Mouse (Mus musculus): ENCODE data around the gene Cers2. TPM values are rescaled to one million over a fixed set of nuclear protein-coding genes. Genes with fewer than 3 reads are reported as not detected.
"Not testable (repeated sequence)": the region's sequence is repeated elsewhere in the genome, so short reads cannot be mapped to it uniquely, and the experiment has no call there.

Gene Cers2
- polyA plus RNA-seq, 1 experiment from 2014 or later: 366 TPM

DNA sequence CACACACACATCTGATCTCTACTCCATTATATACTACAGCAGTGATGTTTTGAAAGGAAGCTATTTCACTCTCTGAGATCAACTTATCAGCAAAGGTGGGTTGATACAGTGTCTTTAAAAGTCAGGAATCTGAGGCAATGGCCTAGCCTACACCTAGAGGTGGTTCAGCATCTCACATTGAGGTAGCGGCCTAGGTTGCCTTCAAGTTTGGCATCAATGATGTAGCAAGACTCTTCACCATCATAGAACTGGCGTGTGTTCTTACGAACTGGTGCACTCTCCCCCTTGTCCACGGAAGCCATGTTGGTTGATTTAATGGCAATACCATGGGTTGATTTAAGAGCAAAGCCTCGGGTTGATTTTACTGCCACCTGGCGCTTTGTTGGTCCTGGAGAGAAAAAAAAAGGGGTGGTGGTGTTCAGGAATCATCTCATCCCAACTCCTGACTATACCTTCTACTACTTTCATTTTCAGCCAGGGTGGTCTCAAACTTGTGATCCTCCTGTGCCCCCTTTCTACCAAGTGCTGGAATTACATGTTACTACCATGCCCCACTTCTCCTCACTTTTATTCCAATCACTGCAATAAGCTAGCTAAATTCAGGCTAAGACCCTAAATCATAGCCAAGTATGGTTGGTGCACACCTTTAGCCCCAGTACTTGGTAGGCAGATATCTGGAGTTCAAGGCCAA, 10.0 kb downstream of the Cers2 start:
- CTCF ChIA-PET: interaction anchor here (1.1 to 2.6 kb wide), 3 partner anchors 10 to 23 kb away, joined by 3 to 12 read pairs (median 7); partner anchors contain the start of gene Cers2
- no peak for TF ChIP-seq CTCF (IDR thresholded peaks at IDR 0.05)
- POLR2A ChIA-PET: interaction anchor here (0.6 to 1.2 kb wide), 2 partner anchors 13 to 84 kb away, joined by 3 to 4 read pairs; no protein-coding TSS in a partner anchor
- ATAC-seq (no peak), DNase-seq (ENCODE audit: low read depth, low spot score) (no peak)
- no peaks in the 10 kb centered on the region for H3K27me3 ChIP-seq
- in situ Hi-C loops (cut with MboI; ENCODE audit: low pct_unique_long_range_greater_than_20kb): no loop called here

DNA sequence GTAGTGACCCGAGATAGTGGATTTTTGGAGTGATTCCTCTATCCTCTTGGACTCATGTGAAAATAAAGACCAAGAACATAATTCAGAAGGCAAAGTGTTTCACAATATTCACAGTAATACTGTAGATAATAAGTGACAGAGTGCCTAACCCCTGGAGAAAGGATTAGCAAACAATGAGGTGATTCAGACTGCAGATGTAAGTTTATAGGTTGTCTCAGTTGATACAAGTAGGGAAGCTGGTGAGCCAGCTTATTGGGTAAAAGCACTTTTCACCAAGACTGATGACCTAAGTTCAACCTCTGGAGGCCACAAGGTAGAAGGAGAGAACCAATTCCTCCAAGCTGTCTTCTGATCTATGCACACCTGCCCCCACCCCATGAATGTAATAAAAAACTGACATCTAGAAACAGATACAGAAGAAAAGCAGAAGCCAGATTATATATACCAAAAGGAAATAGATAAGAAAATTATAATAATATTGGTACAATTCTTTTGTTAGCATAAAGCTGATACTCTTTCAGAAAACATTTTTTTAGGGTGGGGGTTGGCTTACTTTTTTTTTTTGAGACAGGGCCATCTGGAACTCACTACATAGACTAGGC, 14.3 kb downstream of the Cers2 start:
- CTCF ChIA-PET: interaction anchor here (1.0 to 2.3 kb wide), 3 partner anchors 10 to 122 kb away, joined by 3 to 8 read pairs (median 4); no protein-coding TSS in a partner anchor

DNA sequence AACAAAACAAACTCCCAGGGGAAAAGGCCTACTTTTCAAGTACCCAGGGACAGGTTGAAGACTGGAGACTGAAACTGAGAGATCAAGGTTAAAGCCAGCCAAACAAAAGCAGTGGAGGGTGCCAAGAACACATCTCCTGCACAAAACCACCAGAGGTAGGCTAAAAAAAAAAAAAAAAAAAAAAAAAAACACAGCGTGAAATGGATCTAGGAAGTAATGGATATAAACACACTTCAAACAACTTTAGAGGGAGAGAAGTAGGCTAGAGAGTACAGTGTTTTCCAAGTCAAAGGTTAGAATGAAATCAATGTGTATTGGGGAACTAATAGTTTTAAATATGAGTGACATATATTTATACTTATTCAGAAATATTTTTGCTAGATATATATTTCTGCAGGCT, 16.9 kb downstream of the Cers2 start:
- no peak for ATAC-seq
- POLR2A ChIA-PET: interaction anchor here (0.7 kb wide), 2 partner anchors 124 to 127 kb away, joined by 4 to 6 read pairs; no protein-coding TSS in a partner anchor
- no peaks in the 10 kb centered on the region for H3K27me3 ChIP-seq
- in situ Hi-C loops (cut with MboI; ENCODE audit: low pct_unique_long_range_greater_than_20kb): no loop called here
- DNase-seq (ENCODE audit: low read depth, low spot score): no peak
- CTCF ChIA-PET: interaction anchor here (1.3 kb wide), 1 partner anchor 21 kb away, joined by 4 read pairs; no protein-coding TSS in a partner anchor
- no peak for TF ChIP-seq CTCF (IDR thresholded peaks at IDR 0.05)

More for the DNA sequence above, 14.3 kb downstream of the Cers2 start:
- no peak for TF ChIP-seq CTCF (IDR thresholded peaks at IDR 0.05)
- peak; percentile 21 for ATAC-seq
- in situ Hi-C loops (cut with MboI; ENCODE audit: low pct_unique_long_range_greater_than_20kb): no loop called here
- POLR2A ChIA-PET: interaction anchor here (1.0 to 1.2 kb wide), 2 partner anchors 10 to 48 kb away, joined by 5 read pairs; no protein-coding TSS in a partner anchor
- DNase-seq (ENCODE audit: low read depth, low spot score): peak; percentile 47
- no peaks in the 10 kb centered on the region for H3K27me3 ChIP-seq

DNA sequence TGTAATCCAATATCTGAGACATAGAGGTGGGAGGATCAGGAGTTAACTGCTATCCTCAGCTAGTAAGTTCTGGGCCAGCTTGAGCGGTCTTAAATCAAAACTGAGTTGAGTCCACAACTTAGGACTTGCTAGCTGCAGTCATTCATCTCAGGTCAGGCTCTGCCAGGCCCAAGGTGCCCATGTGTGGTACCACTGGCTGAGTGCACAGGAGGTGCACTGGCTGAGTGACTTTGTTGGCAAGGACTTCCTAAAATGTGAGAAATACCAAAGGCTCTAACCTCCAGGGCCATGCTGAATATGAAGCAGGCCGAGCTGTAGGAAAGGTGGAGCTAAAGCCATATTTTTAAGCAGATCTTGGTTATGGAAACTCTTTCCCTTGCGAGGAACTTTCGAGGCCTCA, 22.8 kb downstream of the Cers2 start:
- CTCF ChIA-PET: interaction anchor here (1.2 to 6.6 kb wide), 5 partner anchors 11 to 114 kb away, joined by 3 to 33 read pairs (median 4); no protein-coding TSS in a partner anchor
- ATAC-seq (no peak), DNase-seq (ENCODE audit: low read depth, low spot score) (no peak)
- in situ Hi-C loops (cut with MboI; ENCODE audit: low pct_unique_long_range_greater_than_20kb): no loop called here
- no peak for TF ChIP-seq CTCF (IDR thresholded peaks at IDR 0.05)
- POLR2A ChIA-PET: interaction anchor here (0.8 kb wide), 1 partner anchor 13 kb away, joined by 3 read pairs; no protein-coding TSS in a partner anchor
- no peaks in the 10 kb centered on the region for H3K27me3 ChIP-seq

- H3K27me3 ChIP-seq: no peaks in the 10 kb centered on the region
- DNase-seq (ENCODE audit: low read depth, low spot score) (no peak), ATAC-seq (no peak)
- POLR2A ChIA-PET: no interaction called here
- in situ Hi-C loops (cut with MboI; ENCODE audit: low pct_unique_long_range_greater_than_20kb): no loop called here
- CTCF ChIA-PET: interaction anchor here (0.9 to 6.6 kb wide), 2 partner anchors 10 to 27 kb away, joined by 4 to 33 read pairs; no protein-coding TSS in a partner anchor
- no peak for TF ChIP-seq CTCF (IDR thresholded peaks at IDR 0.05)
Observed at GRCm38 (mm10) chr3:95338251-95338650, 23.7 kb downstream of the Cers2 start.

DNA sequence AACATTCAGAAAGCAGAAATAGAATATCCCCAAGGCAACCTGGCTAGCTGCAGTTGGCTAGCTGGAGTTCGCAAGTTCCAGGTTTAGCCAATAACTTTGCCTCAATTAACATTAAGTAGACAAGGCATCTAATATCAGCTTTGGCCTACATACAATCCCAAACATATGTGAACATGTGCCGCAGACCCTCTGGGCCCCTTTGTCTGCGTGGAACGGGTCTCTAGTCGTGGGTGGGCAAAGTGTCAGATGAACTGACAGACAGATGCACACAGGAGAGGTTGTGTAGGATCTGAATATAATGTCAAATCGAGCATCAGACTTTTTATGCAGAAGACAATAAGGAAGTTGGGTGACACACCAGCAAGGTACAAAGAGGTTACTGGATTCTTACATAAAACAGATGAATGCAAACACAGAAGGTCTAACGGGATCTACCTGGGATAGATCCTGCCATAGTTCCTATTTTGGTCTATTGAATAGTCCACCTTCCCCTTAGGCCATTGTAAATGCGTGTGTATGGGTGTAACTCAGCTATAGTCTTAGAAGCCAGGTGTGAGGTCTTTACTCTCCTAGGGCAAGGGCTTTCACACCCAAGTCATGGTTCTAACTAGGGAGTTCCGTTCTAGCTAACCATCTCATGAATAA, 28.9 kb downstream of the Cers2 start:
- in situ Hi-C loops (cut with MboI; ENCODE audit: low pct_unique_long_range_greater_than_20kb): loop anchor here (10.0 kb wide), 1 partner anchor 121 kb away; no protein-coding TSS in a partner anchor

GRCm38 (mm10) chr3:95346454-95346853, 31.9 kb downstream of the Cers2 start:
- in situ Hi-C loops (cut with MboI; ENCODE audit: low pct_unique_long_range_greater_than_20kb): loop anchor here (10.0 kb wide), 1 partner anchor 118 kb away; no protein-coding TSS in a partner anchor
- CTCF ChIA-PET: interaction anchor here (4.6 kb wide), 1 partner anchor 8 kb away, joined by 33 read pairs; no protein-coding TSS in a partner anchor
- ATAC-seq (no peak), DNase-seq (ENCODE audit: low read depth, low spot score) (no peak)
- H3K27me3 ChIP-seq: no peaks in the 10 kb centered on the region
- TF ChIP-seq CTCF (IDR thresholded peaks at IDR 0.05): no peak
- POLR2A ChIA-PET: no interaction called here

More for the DNA sequence above, 28.9 kb downstream of the Cers2 start:
- CTCF ChIA-PET: interaction anchor here (1.4 to 2.7 kb wide), 2 partner anchors 33 to 107 kb away, joined by 5 to 6 read pairs; no protein-coding TSS in a partner anchor
- H3K27me3 ChIP-seq; ATAC-seq; POLR2A ChIA-PET; DNase-seq (ENCODE audit: low read depth, low spot score): not testable (repeated sequence)

DNA sequence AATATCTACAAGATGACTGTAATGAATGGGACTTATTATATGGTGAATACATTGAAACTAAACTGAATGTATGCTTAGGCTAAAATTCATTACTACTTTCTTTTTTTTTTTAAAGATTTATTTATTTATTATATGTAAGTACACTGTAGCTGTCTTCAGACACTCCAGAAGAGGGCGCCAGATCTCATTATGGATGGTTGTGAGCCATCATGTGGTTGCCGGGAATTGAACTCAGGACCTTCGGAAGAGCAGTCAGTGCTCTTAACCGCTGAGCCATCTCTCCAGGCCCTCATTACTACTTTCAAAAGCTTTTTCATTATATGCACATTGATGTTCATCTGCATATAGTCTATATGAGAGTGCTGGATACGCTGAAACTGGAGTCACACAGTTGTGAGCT, 33.8 kb downstream of the Cers2 start:
- H3K27me3 ChIP-seq; ATAC-seq; DNase-seq (ENCODE audit: low read depth, low spot score): not testable (repeated sequence)
- peak; percentile 59 for TF ChIP-seq CTCF (IDR thresholded peaks at IDR 0.05)
- in situ Hi-C loops (cut with MboI; ENCODE audit: low pct_unique_long_range_greater_than_20kb): loop anchor here (10.0 kb wide), 1 partner anchor 116 kb away; no protein-coding TSS in a partner anchor
- ChIA-PET POLR2A (interaction anchor here (0.6 kb wide), 1 partner anchor 436 kb away, joined by 3 read pairs; no protein-coding TSS in a partner anchor), CTCF (interaction anchor here (0.9 to 4.6 kb wide), 5 partner anchors 10 to 102 kb away, joined by 3 to 33 read pairs (median 3); no protein-coding TSS in a partner anchor)

- ATAC-seq: no peak
- in situ Hi-C loops (cut with MboI; ENCODE audit: low pct_unique_long_range_greater_than_20kb): loop anchor here (10.0 kb wide), 1 partner anchor 115 kb away; no protein-coding TSS in a partner anchor
Observed at GRCm38 (mm10) chr3:95349491-95349890, 34.9 kb downstream of the Cers2 start.

GRCm38 (mm10) chr3:95355911-95356544, 41.4 kb downstream of the Cers2 start:
- in situ Hi-C loops (cut with MboI; ENCODE audit: low pct_unique_long_range_greater_than_20kb); ATAC-seq; CTCF ChIA-PET; DNase-seq (ENCODE audit: low read depth, low spot score); H3K27me3 ChIP-seq; POLR2A ChIA-PET: not testable (repeated sequence)

More at GRCm38 (mm10) chr3:95349491-95349890, 34.9 kb downstream of the Cers2 start:
- H3K27me3 ChIP-seq: no peaks in the 10 kb centered on the region
- POLR2A ChIA-PET: no interaction called here
- DNase-seq (ENCODE audit: low read depth, low spot score): no peak
- CTCF ChIA-PET: interaction anchor here (0.8 to 4.6 kb wide), 18 partner anchors 11 to 109 kb away, joined by 3 to 33 read pairs (median 5); partner anchors contain the start of genes 4930558C23Rik and Mindy1
- TF ChIP-seq CTCF (IDR thresholded peaks at IDR 0.05): peak; percentile 85

DNA sequence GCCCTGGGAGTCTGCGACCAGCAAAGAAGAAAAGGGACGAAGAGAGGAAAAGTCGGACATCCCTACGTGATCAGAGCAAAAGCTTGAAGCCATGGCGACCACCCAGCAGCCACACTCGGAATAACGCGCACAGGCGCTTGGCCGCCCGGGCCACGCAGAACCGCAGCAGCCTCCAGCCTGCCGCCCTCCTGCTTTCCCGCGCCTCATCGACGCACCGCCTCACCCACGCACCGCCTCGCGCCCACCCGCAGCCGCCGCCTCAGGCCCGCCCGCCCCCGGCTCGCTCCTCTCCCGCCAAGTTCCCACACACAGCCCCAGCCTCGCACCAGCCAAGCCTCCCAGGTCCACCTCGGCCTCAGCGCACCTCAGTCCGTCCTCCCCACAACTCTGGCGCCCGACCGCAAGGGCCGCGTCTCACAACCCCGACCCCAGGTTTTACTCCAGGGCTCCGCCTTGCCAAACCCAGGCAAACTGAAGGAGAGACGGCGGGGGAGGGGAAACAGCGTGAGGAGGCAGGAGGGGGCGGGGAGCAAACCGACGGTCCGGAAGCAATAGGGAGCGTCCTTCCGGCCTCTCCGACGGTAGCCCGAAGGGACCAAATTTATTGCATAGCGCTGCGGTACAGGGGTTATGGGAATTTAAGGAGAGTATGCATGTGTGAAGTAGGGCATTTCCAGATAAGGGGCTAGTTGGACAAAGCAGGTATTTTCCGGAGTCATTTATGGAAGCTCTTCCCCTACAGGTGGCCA, 42.3 kb downstream of the Cers2 start, which contains the start of gene Setdb1:
Setdb1 (minus strand) TSS at position 502 of the 749 bp plus-strand sequence.
- POLR2A ChIA-PET; H3K27me3 ChIP-seq; CTCF ChIA-PET; in situ Hi-C loops (cut with MboI; ENCODE audit: low pct_unique_long_range_greater_than_20kb): not testable (repeated sequence)
- ATAC-seq (peak; percentile 82), DNase-seq (ENCODE audit: low read depth, low spot score) (peak; percentile 90)

All from Patski (cell line).